Mouse (Mus musculus): ENCODE measurements around the gene Atp2a3.

GRCm38 (mm10) chr11:73023827-73024226, 62.9 kb downstream of the Atp2a3 start:
- TF ChIP-seq POLR2A (IDR thresholded peaks at IDR 0.05; ENCODE audit: insufficient read length, low read depth) (no peak), REST (IDR thresholded peaks at IDR 0.05; ENCODE audit: insufficient read depth, insufficient read length) (no peak), CEBPB (IDR thresholded peaks at IDR 0.05; ENCODE audit: insufficient read depth, poor library complexity, severe bottlenecking) (no peak), MAX (IDR thresholded peaks at IDR 0.05; ENCODE audit: low read depth) (no peak), MYOG (IDR thresholded peaks at IDR 0.05; ENCODE audit: control insufficient read depth in 1 of 3, insufficient read depth in 1 of 3, insufficient read length in 2 of 3, low read depth in 2 of 3) (no peak)

Measured in myocyte (in vitro differentiated cells).